Mouse (Mus musculus) embryonic facial prominence, embryonic 11.5 days (tissue): ENCODE results near the gene Hivep1. TPM values are rescaled to one million over a fixed set of nuclear protein-coding genes. Genes with fewer than 3 reads are reported as not detected.

Experiments
- ATAC-seq: fragments of 200-750 bp; cut with Nextera tagmentation; replicated peaks from 2 replicates; pipeline ENCODE4 v1.8.0; 2017; ENCODE audit warnings: low read depth; ENCODE audit not compliant: insufficient number of reproducible peaks, low FRiP score, low TSS enrichment
- DNase-seq: peaks from one replicate; pipeline ENCODE4 v3.0.0-alpha.2; 2015; ENCODE audit warnings: low spot score
- H3K27ac ChIP-seq: fragments of 300-500 bp; sonication (generic); replicated peaks from 2 replicates; pipeline ENCODE4 v1.5.1; 2014; ENCODE audit warnings: mild to moderate bottlenecking, low read depth, low read length, control low read depth
- H3K27me3 ChIP-seq: fragments of 300-500 bp; sonication (generic); 2 replicates; pipeline ENCODE4 v1.6.1; 2014; ENCODE audit warnings: mild to moderate bottlenecking, low read length, moderate library complexity, mixed read lengths; ENCODE audit not compliant: control insufficient read depth, insufficient read depth
- H3K36me3 ChIP-seq: fragments of 300-500 bp; sonication (generic); replicated peaks from 2 replicates; pipeline ENCODE4 v1.6.1; 2014; ENCODE audit warnings: low read depth, mild to moderate bottlenecking, low read length, moderate library complexity, mixed read lengths; ENCODE audit not compliant: control insufficient read depth, insufficient read depth
- H3K4me1 ChIP-seq: fragments of 300-500 bp; sonication (generic); 2 replicates; pipeline ENCODE4 v1.6.1; 2014; ENCODE audit warnings: low read length, mixed read lengths; ENCODE audit not compliant: control insufficient read depth, insufficient read depth
- H3K4me2 ChIP-seq: fragments of 300-500 bp; sonication (generic); 2 replicates; pipeline ENCODE4 v1.6.1; 2014; ENCODE audit warnings: low read depth, mild to moderate bottlenecking, control low read depth, low read length, moderate library complexity
- H3K4me3 ChIP-seq: fragments of 300-500 bp; sonication (generic); 2 replicates; pipeline ENCODE4 v1.5.1; 2014; ENCODE audit warnings: low read depth, low read length, control low read depth
- H3K9ac ChIP-seq: fragments of 300-500 bp; sonication (generic); replicated peaks from 2 replicates; pipeline ENCODE4 v1.6.1; 2014; ENCODE audit warnings: mild to moderate bottlenecking, control low read depth, low read length
- H3K9me3 ChIP-seq: fragments of 300-500 bp; sonication (generic); replicated peaks from 2 replicates; pipeline ENCODE4 v1.6.1; 2016; ENCODE audit warnings: mild to moderate bottlenecking, low read length, inconsistent platforms, mixed read lengths; ENCODE audit not compliant: control insufficient read depth
- WGBS: fragments of 180-500 bp; shearing (Covaris S2); extraction: QIAGEN DNeasy Blood & Tissue Kit; methylation state at CpG from one replicate; pipeline ENCODE4 v1.1.7; 2014; 5-methylcytosine and 5-hydroxymethylcytosine counted together
- polyA plus RNA-seq: library from polyadenylated mRNA; unstranded; fragments of >200 nt; fragmentation: Nextera tagmentation; extraction: Ambion mirVana; gene quantifications from 2 replicates; pipeline ENCODE4 v1.2.1, GENCODE M21; 2014

Hivep1 gene
- polyA plus RNA-seq, 1 experiment from 2014 or later, result 13.1 TPM

- Histone ChIP-seq H3K27me3 (no peaks in the 10 kb centered on the region), H3K4me3 (no peak overlapping the region), H3K9ac (no peak overlapping the region), H3K27ac (no peak overlapping the region), H3K9me3 (no peaks in the 10 kb centered on the region), H3K4me2 (no peak overlapping the region), H3K36me3 (no peaks in the 10 kb centered on the region), H3K4me1 (no peaks in the 10 kb centered on the region)
- no peak for ATAC-seq
- no peak for DNase-seq
- WGBS, result 65% methylated on average over 10 of the region's 10 CpGs
Measured at GRCm38 (mm10) chr13:42080131-42080916, 28.5 kb downstream of the Hivep1 start.

- no peaks in the 10 kb centered on the region for H3K4me1 ChIP-seq
- H3K4me2 ChIP-seq, result no peak overlapping the region
- no peaks in the 10 kb centered on the region for H3K27me3 ChIP-seq
- H3K4me3 ChIP-seq, result no peak overlapping the region
- no peaks in the 10 kb centered on the region for H3K36me3 ChIP-seq
- WGBS, result 69% methylated on average over 5 of the region's 5 CpGs
- DNase-seq, result no peak
- H3K9me3 ChIP-seq, result no peaks in the 10 kb centered on the region
- H3K27ac ChIP-seq, result no peak overlapping the region
- ATAC-seq, result no peak
- H3K9ac ChIP-seq, result no peak overlapping the region
Measured at GRCm38 (mm10) chr13:42088339-42088738, 36.5 kb downstream of the Hivep1 start.

GRCm38 (mm10) chr13:42089025-42089424 lies 37.2 kb downstream of the Hivep1 start:
- no peak overlapping the region for H3K4me3 ChIP-seq
- H3K9me3 ChIP-seq, result no peaks in the 10 kb centered on the region
- H3K9ac ChIP-seq, result no peak overlapping the region
- H3K4me2 ChIP-seq, result no peak overlapping the region
- WGBS, result 75% methylated on average over 8 of the region's 8 CpGs
- no peak for DNase-seq
- no peaks in the 10 kb centered on the region for H3K36me3 ChIP-seq
- H3K27ac ChIP-seq, result no peak overlapping the region
- H3K27me3 ChIP-seq, result no peaks in the 10 kb centered on the region
- H3K4me1 ChIP-seq, result no peaks in the 10 kb centered on the region
- no peak for ATAC-seq

- Histone ChIP-seq H3K36me3 (no peaks in the 10 kb centered on the region), H3K4me3 (no peak overlapping the region), H3K4me2 (no peak overlapping the region), H3K27ac (no peak overlapping the region), H3K4me1 (no peaks in the 10 kb centered on the region), H3K9ac (no peak overlapping the region), H3K9me3 (no peaks in the 10 kb centered on the region), H3K27me3 (no peaks in the 10 kb centered on the region)
- DNase-seq (no peak), ATAC-seq (no peak)
- WGBS, result 90% methylated on average over 5 of the region's 5 CpGs
Measured at GRCm38 (mm10) chr13:42090751-42091150, 38.9 kb downstream of the Hivep1 start.

- WGBS, result 63% methylated on average over 8 of the region's 8 CpGs
- H3K27ac ChIP-seq, result no peak overlapping the region
Measured at GRCm38 (mm10) chr13:42092392-42093139, 40.7 kb downstream of the Hivep1 start.

GRCm38 (mm10) chr13:42093268-42094042 lies 41.6 kb downstream of the Hivep1 start:
- Histone ChIP-seq H3K27me3 (no peaks in the 10 kb centered on the region), H3K4me3 (no peak overlapping the region), H3K9me3 (no peaks in the 10 kb centered on the region), H3K36me3 (no peaks in the 10 kb centered on the region), H3K27ac (no peak overlapping the region), H3K4me1 (no peaks in the 10 kb centered on the region), H3K9ac (no peak overlapping the region), H3K4me2 (no peak overlapping the region)
- DNase-seq (no peak), ATAC-seq (no peak)
- WGBS, result 62% methylated on average over 12 of the region's 12 CpGs

More at GRCm38 (mm10) chr13:42092392-42093139, 40.7 kb downstream of the Hivep1 start:
- no peak overlapping the region for H3K9ac ChIP-seq
- H3K27me3 ChIP-seq, result no peaks in the 10 kb centered on the region
- no peak overlapping the region for H3K4me2 ChIP-seq
- no peaks in the 10 kb centered on the region for H3K36me3 ChIP-seq
- no peak for ATAC-seq
- H3K9me3 ChIP-seq, result no peaks in the 10 kb centered on the region
- DNase-seq, result no peak
- H3K4me3 ChIP-seq, result no peak overlapping the region
- H3K4me1 ChIP-seq, result no peaks in the 10 kb centered on the region

GRCm38 (mm10) chr13:42095826-42096515 lies 44.1 kb downstream of the Hivep1 start:
- H3K9me3 ChIP-seq, result no peaks in the 10 kb centered on the region
- no peaks in the 10 kb centered on the region for H3K27me3 ChIP-seq
- H3K4me2 ChIP-seq, result no peak overlapping the region
- H3K27ac ChIP-seq, result no peak overlapping the region
- no peak for ATAC-seq
- H3K4me3 ChIP-seq, result no peak overlapping the region
- H3K9ac ChIP-seq, result no peak overlapping the region
- no peaks in the 10 kb centered on the region for H3K4me1 ChIP-seq
- no peak for DNase-seq
- H3K36me3 ChIP-seq, result no peaks in the 10 kb centered on the region
- 77% methylated on average over 10 of the region's 10 CpGs for WGBS
